Mouse (Mus musculus) adrenal gland, adult 2 months (tissue): Measurements from ENCODE around the gene Dyrk1a. TPM values are rescaled to one million over a fixed set of nuclear protein-coding genes. Genes with fewer than 3 reads are reported as not detected.
A peak's percentile ranks its signal among the peaks of the same experiment; 100 is the strongest.

ENCODE experiments used
- DNase-seq: peaks from one replicate; pipeline ENCODE4 v3.0.0; 2021
- polyA plus RNA-seq: library from polyadenylated mRNA; depleted of rRNA; stranded (reverse); fragments of >200 nt; gene quantifications from 2 replicates; pipeline ENCODE4 v1.2.3, GENCODE M21; 2012
- total RNA-seq, 2 experiments: library from RNA; stranded (reverse); gene quantifications; 2 replicates each; pipeline ENCODE4 v1.2.3; 2021

The Dyrk1a gene
- total and polyA plus RNA-seq, 3 experiments, result 32.0 to 97.8 (median 60.5) TPM

DNA sequence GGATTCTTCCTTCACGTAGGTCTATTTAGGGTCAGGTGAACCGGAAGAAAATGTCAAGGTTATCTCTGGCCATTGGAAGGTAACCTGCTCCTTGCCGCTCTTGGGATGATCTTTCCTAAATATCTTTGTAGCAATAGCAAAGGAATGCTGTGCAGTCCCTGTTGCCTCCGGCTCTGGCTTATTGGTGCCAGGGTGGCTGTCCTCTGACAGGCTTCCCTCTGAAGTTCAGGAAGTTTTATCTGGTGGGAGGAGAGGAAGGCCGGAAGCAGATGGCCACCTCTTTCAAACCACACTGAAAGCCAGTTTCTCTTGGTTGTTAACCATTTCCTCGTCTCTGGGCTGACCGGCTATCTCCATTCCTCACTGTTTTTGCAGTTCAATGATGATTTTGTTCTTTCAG lies 10.5 kb upstream of the Dyrk1a start:
- DNase-seq, result no peak

DNA sequence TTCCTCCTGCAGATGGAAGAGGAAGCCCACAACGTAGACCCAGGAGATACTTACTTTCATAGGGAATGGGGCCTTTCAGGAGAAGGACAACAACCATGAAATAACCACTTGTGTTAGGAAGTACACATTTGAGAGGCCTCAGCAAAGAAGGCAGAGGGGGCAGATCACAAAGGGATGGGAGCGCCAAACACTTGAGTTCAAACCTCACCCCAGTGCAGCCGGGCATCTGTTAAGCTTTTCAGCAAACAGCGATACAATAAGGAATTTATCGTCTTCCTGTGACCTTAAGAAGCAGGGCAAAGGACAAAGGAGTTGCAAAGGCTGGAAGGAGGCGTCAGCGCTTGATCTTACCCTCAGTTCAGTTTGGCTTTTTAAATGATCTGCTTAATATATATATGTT lies 10.0 kb upstream of the Dyrk1a start:
- no peak for DNase-seq

- no peak for DNase-seq
Measured at GRCm38 (mm10) chr16:94560618-94561017, 9.2 kb upstream of the Dyrk1a start.

DNA sequence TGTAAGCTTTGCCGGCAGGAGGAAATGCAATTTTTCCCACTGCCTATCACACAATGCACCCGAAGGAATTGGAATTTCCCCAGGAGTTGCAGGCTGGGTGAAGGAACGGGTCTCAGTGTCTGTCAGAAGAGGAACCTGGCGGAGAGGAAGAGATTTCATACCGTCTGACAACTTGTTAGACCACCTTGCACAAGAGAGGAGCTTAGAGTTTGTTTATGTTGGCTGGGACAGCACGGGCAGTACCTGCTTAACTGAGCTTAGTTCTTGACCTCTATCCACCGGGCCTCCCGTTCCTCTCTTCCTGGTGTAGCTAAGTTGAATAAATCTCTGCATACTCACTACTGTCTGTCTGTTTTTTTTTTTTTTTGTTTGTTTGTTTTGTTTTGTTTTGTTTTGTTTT lies 3.7 kb upstream of the Dyrk1a start:
- DNase-seq, result no peak

DNA sequence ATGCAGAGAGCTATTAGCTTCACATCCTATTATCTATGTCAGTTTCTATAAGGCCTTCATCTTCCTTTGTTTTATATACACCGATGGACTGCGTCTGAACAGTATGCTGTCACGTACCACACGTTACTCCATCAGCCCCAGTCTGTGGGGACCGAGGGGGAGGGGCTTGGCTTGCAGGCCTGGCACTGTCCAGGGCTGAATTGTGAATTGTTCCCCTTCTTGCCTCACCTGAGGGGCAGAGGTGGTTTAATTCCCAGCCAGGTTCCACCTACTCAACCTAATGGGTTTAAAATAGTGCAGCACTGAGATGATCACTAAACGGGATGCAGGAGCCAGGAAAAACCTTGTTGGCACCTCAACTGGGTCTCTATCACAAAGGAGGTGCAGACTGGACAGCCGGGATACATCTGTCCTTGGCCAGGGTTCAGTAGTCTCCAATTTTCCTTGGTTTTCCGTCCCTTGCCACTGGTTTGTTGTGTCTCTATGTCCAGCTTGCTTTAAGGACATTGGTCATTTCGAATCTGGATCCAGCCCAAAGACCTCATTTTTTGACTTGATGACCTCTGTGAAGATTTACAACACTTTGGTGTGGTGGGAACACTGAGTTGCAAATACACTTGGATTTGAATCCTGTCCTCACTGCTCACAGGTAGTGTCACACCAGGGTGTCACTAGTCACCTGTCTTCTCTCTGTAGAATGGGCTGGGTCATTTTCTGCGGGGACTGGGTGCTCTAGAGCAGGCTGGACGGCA lies 2.8 kb upstream of the Dyrk1a start:
- no peak for DNase-seq

DNA sequence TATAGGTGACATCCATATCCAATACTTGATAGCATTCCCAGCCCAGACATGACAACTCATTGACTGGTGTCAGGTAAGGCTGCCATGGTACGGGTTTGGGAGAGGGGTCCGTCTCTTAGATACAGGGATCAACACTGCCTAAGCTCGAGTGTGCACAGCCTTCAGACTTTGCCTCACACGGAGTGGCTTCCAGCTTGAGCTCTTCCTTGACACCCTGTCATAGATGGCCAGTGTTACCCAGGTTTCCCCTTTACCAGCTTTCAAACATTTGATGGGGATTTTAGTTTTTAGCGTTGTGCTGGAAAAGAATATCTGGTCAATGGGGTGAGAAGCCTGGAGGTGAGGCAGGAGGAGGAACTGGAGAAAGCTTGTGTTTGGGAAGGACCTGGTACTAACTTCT lies 2.1 kb upstream of the Dyrk1a start:
- no peak for DNase-seq

DNA sequence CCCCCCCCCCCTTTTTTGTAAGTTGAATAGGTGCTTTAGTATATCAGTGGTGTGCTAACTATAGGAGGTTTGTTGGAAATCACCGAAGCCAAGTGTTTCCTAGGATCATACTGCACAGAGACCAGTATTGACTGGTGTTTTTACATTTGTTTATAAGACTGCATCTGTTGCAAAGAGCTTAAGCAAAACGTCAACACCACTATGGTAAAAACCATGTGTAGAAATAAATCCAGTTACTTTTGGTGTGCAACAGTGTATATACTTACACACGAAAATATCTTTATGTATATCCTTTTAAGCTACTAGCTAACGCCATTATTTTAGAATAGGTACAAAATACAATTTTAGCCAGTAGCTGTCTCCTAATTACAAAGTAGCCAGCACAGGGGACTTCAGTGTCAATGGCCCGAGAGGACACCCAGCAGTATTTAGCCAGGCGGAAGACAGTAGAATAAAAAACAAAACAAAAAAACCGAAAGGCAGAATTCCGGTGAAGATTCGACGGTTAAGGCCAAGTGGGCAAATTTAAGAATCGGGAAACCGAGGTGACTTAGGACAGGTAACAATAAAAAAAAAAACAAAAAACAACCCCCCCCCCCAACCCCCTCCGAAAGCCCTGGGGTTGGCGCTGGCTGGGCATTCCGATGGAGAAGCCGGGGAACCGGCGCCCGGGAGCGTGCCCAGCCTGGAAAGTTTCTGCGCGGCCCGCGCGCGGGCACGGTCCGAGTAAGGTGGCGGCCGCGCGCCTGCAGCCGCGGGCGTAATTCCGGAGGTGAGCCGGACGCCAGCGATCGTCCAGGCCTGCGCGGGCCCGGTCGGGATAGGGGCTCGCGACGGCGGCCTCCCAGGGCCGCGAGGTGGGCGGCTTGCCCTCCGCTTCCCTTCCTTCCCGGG lies 1.2 kb upstream of the Dyrk1a start:
- DNase-seq, result no peak

- DNase-seq, result peak; percentile 90
Measured at GRCm38 (mm10) chr16:94570361-94571041, 691 bp downstream of the Dyrk1a start.

- no peak for DNase-seq
Measured at GRCm38 (mm10) chr16:94571111-94571993, 1.5 kb downstream of the Dyrk1a start.

- no peak for DNase-seq
Measured at GRCm38 (mm10) chr16:94572422-94572821, 2.6 kb downstream of the Dyrk1a start.

- no peak for DNase-seq
Measured at GRCm38 (mm10) chr16:94574025-94574717, 4.4 kb downstream of the Dyrk1a start.

GRCm38 (mm10) chr16:94574718-94575094 lies 4.9 kb downstream of the Dyrk1a start:
- DNase-seq, result no peak

DNA sequence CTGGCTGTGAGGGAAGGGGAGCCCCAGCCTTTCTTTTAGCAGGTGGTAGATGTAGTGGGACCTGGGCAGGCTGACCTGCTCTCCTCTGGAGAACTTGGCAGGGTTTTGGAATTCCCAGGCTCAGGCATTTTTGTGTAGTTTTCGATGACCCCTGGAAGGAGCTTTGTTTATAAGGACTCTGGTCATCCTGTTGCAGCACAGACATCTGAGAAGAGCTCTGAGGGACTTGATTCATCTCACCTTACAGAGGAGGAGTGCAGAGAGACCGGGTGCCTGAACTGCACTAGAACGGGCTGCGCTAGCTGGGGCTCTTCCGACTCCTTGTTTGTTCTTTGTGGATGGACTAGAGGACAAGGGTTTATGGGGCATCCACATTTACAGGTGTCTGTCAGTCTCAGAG lies 5.9 kb downstream of the Dyrk1a start:
- no peak for DNase-seq

DNA sequence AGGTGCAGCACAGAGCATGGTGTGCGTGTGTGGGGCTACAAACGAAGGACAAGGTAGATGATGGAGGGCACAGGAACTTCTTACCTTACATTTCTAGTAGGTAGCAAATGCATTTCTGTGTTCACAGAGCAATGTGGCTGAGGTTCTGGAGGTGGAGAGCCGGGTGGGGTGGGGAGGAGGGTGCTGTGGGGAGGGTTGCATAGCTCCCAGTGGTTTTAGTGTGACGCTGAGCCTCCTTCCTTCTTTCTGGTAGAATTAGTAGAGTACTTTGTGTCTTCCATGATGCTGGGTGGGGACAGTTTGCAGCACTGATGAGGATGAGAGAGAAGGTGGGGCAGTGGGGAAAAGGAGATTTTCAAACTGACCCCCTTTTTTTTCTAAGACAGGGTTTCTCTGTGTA lies 9.5 kb downstream of the Dyrk1a start:
- no peak for DNase-seq

- no peak for DNase-seq
Measured at GRCm38 (mm10) chr16:94580844-94581405, 11.1 kb downstream of the Dyrk1a start.

DNA sequence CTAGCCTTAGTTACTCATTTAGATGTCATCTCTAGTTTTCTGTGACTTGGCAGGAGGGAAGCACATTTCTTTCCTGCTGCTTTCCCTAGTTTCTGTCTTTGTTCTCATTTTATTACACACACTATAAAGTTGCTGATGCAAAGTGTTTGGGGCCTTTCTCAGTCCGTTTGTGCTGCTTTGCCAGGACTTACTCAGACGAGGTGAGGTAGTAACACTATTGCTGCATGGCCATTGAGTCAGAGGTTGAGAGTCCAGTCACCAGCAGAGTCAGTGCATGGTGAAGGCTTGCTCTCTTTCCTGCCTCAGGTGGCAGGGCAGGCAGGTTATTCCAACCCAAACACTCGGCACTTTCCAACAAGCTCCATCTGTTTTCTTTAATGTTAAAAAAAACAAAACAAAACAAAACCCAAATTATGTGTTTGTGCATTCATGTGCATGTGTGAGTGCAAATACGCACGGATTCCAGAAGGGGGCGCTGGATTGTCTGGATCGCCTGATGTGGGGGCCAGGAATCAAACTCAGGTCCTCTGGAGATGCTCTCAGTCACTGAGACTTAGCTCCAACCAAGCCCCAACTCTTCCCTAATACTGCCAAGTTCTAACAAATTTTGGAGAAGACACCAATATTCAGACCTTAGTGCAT lies 16.7 kb downstream of the Dyrk1a start:
- peak; percentile 65 for DNase-seq

- DNase-seq, result no peak
Measured at GRCm38 (mm10) chr16:94587461-94587860, 17.7 kb downstream of the Dyrk1a start.

- DNase-seq, result no peak
Measured at GRCm38 (mm10) chr16:94588171-94588570, 18.4 kb downstream of the Dyrk1a start.

GRCm38 (mm10) chr16:94588974-94589373 lies 19.2 kb downstream of the Dyrk1a start:
- no peak for DNase-seq

DNA sequence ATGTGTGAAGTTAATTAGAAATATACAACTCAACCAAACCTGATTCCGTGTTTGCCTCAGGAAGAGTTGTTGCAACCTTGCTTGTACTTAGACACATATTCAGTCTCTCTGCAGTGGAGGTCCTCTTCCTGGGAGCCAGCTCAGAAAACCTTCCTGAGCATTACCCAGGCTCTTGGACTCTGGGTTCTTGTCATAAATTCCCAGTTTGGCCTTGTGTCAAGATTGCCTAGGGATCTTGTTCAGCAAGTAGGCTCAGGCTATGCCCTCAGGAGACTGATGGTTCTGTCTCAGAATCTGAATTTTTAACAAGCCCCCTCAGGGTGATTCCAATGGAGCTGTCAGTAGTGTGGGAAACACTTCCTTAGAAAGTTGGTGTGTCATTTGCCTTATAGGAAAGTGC lies 19.8 kb downstream of the Dyrk1a start:
- DNase-seq, result no peak
